Mouse (Mus musculus) yolk sac, embryonic 10.5 days (tissue): Measurements from ENCODE around the gene Lama2.
A peak's percentile ranks its signal among the peaks of the same experiment; 100 is the strongest.

Experiments used
- DNase-seq: peaks from one replicate; pipeline ENCODE4 v3.0.0-alpha.2; 2017; ENCODE audit warnings: low spot score

The Lama2 gene

GRCm38 (mm10) chr10:27184185-27184584 is 435.4 kb downstream of the Lama2 start:
- DNase-seq = no peak

DNA sequence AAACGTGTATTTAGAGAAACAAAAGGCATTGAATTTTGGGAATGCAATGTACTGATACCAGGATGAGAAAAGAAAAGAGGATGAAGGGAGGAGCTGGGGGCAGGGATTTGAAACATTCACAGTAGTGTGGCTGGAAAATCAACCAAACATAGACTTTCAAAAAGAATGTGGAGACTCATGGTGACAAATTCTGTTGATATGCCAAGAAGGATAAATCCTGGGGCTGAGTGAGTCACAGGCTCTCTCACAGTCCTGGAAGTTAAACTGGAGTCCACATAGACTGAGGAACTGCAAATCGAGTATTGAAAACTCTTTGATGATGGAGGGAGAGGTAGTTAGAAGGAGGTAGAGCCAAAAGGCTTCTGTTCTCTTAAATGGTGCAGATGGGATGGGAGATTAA is 445.3 kb downstream of the Lama2 start:
- DNase-seq = no peak

GRCm38 (mm10) chr10:27164738-27165137 is 454.8 kb downstream of the Lama2 start:
- no peak for DNase-seq

DNA sequence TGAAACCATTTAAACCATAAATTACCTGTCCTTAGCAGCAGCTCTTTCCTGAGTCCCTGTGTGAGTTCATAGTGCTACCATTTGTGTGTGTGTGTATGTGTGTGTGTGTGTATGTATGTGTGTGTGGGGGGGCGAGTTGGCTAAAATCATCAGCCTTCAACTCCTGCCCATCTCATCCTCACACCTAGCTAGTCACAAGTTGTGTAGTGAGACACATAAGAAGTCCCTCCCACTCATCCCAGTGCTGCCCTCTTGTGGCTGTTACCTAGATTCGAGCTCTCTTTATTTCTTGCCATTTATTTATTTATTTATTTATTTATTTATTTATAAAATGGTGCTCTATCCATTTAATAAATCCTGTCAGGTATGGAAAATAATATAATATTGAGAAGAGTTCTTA is 457.2 kb downstream of the Lama2 start:
- DNase-seq = no peak

DNA sequence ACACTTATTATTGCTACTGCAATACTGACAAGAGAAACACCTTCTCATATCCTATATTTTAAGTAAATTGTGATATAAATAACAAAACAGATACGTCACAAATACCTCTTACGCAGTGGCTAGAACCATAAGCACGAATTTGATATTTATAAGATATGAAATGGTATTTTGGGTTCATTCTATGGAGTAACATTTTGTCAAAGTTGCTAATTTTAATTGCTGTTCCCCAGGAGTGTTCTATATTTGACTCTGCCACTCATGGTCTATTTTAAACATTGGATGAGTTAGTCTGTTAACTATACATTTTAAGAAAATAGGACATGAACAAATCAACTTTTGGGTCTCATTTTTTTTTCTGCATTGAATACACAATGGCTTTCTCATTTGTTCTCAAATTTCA is 469.3 kb downstream of the Lama2 start:
- no peak for DNase-seq

- peak; percentile 10 for DNase-seq
These were observed 479.1 kb downstream of the Lama2 start for GRCm38 (mm10) chr10:27140422-27140821.

GRCm38 (mm10) chr10:27135768-27136167 is 483.8 kb downstream of the Lama2 start:
- no peak for DNase-seq

- peak; percentile 61 for DNase-seq
These were observed 486.4 kb downstream of the Lama2 start for GRCm38 (mm10) chr10:27133135-27133534.

- DNase-seq = no peak
These were observed 492.1 kb downstream of the Lama2 start for GRCm38 (mm10) chr10:27127454-27127853.

- no peak for DNase-seq
These were observed 495.8 kb downstream of the Lama2 start for GRCm38 (mm10) chr10:27123763-27124162.

DNA sequence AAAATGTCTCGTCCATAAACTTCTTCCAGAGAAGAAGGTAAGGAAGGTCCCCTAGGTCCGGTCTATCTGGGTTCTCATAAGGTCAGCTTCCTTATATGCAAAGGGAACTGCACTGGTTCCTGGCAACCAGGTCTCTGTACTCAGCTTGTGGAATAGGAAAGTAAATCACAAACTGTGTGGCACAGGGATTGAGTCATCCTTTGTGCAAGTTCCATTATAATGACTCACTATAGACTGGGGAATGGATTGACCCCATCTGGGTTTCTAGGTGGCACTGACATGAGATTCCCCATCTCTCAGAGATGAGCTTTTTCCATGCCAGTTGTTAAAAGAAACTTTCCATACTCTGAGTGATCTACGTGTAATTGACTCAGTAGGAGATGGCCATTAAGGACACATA is 501.7 kb downstream of the Lama2 start:
- DNase-seq = no peak

DNA sequence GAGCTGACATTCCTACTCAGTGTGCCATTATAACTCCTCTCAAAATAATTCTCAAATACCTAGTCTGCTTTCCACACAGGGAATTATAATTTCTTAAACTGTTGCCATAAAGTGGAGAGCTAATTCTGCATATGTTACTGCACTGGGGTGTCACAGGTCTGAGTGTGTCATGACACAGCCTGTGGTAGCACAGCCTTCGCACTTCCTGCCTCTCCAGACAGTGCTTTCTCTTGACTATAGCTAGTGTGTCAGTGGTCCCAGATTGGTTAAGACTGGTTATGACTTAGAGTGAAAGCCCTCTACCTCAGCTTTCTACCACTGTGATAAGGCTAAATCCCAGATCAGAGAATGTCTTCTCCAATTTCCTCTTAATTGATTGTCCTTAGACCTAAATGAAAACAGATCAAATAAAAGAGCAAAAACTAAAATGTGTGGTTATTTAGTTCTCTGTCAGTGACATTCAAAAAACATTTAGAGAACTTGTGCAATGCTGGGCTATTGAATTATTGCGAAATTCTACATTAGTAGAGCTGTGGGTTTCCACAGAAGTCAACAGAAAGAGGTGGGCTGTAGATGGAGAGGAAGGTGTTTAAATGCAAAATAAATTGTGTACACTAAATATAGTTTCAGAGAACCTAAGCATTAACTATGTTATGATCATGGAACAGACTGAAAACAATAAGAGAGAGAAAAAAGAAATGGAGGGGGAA is 502.5 kb downstream of the Lama2 start:
- no peak for DNase-seq

DNA sequence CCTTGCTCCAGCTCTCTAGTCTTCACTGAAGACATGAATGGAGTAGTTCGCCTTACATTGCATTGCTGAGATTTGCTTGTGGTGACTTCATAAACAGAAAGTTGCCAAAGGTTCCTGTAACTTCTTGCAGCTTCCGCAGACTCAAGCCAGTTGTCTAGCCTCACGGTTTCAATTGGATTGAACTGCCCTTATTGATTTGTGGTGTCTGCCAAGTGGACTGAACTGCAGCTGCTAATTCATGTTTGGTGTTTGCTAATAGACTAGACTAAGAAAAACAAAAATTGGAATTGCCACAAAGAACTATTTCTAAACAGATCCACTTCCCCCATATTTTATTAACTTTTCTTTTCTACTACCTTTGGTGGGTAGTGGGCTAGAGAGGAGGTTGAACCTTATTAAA is 505.4 kb downstream of the Lama2 start:
- DNase-seq = no peak

- DNase-seq = no peak
These were observed 515.7 kb downstream of the Lama2 start for GRCm38 (mm10) chr10:27103811-27104210.

GRCm38 (mm10) chr10:27101800-27102353 is 517.7 kb downstream of the Lama2 start:
- no peak for DNase-seq

DNA sequence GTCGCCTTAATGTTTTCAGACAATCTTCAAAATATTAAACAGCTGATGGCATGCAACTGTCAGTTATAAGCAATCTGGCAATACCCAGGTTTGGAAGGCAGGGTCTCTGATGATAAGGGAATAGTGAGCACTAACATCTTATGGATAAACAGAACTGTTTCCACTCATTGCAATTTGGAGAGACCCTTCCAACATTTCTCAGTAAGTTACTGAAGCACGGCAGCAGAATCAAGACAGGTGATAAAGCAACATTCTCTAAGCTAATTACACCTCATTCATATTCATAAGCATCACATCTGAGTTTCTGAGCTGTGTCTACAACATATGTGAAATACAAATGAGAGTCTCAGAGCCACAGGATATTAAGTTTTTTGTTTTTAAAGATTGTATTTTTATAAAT is 542.4 kb downstream of the Lama2 start:
- DNase-seq = no peak

DNA sequence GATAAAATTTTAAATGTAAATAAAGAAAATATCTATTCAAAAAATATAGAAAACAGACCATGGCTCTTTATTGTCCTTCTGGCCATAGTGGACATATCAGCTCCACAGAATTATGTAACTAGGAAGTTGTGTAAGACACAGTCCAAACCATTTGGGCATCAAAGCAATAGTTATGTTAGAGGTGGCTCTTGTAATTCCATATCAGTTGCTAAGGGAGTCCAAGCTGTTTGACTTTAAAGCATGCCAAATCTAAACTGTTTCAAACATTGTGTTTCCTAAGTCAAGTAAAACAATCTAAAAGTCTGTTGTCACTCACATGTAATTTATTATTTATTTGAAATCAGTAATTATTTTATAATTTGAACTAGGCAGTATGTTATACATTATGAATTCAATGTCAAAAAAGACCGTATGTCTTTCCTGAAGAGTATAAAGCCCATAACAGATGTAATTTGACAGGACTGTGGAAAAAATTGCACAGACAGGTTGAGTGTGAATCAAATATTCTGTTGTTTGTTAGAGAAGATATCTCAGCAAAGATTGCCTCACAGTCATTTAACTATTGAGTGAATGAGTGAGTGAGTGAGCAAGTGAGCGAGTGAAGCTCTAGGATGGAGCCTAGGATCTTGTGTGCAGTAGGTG is 550.6 kb downstream of the Lama2 start:
- DNase-seq = no peak

DNA sequence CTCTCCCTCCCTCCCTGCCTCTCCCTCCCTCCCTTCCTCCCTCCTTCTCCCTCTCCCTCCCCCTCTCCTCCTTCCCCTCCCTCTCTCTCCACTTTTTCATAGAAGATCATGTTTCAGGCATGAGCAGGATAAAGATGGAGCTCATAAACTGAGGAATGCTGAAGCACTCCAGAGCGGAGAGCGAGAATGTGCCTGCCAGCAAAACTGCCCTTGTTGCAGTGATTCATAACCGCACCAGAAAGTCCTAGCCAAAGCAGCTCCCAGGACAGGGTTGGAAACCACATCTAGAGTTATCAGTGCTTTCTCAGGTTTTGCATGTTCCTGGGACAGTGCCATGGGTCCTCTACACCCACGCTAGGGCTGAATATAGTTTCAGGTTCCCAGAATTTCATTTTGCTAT is 555.9 kb downstream of the Lama2 start:
- peak; percentile 13 for DNase-seq

GRCm38 (mm10) chr10:27054488-27054887 is 565.1 kb downstream of the Lama2 start:
- no peak for DNase-seq

DNA sequence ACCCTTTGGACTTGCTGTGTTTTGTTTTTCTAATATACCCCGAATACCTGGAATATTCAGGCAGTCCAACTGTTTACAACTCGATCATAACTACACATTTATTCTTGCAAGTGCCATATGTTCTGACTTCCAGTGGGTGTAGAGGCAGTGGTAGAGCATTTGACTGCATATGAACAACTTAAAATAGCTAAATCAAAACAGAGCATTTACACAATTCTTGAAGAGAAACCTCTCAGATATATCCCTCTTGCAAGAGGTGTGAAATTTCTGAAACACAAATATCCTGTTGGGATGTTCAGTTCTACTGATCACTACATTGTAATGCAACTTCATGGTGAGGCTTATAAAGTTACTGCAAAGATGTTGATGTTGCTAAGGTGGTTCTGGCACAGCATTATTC is 572.4 kb downstream of the Lama2 start:
- no peak for DNase-seq

GRCm38 (mm10) chr10:27041812-27042211 is 577.7 kb downstream of the Lama2 start:
- DNase-seq = no peak

GRCm38 (mm10) chr10:27022707-27023106 is 596.9 kb downstream of the Lama2 start:
- DNase-seq = no peak

GRCm38 (mm10) chr10:27012804-27013365 is 606.7 kb downstream of the Lama2 start:
- DNase-seq = no peak
